Mouse (Mus musculus) adrenal gland, adult (tissue): Measurements from ENCODE around the gene Gm35549.
"Not testable (repeated sequence)": the region's sequence is repeated elsewhere in the genome, so short reads cannot be mapped to it uniquely, and the experiment has no call there.

Source experiments
- DNase-seq, 2 experiments: peaks; one replicate each; pipeline ENCODE4 v3.0.0; 2022 to 2023; ENCODE audit warnings: low spot score in 1 of 2; ENCODE audit not compliant: inconsistent age in 2 of 2

The Gm35549 gene

DNA sequence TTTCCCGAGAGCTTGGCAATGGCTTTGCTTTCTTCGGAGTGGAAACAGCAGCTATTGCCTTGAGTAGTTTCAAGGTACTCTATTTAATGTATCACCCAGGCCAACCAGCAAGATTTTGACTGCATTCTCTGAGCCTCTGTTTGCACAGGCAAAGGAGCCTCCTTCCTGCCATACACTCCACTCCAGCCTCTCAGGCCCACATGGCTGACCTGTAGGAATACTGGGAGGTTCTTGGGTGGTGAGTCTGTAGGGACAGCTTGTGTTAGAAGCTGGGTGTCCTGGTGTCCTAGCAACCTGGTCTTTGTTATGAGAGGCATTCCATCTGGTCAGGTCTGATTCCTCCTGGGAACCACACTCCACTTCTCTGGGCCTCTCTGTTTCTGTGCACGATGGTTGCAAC is at the start of gene Gm35549:
Gene Gm35549 (minus strand): TSS at position 276 of the 400 bp plus-strand sequence.
- peak in 1 of 2 experiments; percentile 57 for DNase-seq

DNA sequence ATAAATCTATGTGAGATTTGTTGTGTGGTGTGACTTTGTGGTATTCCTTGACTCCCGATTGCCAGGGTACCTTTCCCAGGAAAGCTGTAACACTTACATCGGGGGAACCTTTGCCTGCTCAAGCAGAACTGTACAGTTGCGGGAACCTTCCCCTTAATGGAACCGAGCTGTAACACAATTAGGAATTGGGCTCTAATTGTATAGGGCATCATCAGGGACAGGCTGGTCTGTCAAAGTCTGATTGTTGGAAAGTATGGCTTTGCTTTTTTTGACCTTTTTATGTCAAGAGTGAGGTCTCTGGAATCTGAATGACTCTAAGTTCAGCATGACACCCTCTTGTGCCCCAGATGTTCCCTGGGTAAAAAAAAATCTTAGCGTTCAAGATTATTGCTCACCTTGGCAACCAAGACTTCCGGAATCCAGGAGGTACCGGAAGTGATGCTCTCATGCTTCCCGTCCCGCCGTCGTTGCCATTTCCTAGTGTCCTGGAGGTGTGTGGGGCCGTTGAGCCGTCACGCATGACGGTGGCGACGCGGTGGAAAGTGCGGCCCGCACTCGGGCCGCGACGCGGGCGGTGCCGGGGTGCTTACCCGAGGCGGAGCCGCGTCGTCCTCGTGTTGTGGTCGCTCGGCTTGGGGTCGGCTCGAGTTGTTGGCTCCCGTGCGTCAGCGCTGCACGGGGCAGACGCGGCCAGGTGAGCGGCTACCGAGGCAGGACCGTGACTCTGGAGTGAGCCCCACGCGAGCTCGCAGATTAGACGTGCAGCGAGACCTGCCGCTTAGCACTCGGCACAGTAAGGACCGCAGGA is 42.7 kb upstream of the Gm35549 start:
- peak; percentile 70 to 90 for DNase-seq

DNA sequence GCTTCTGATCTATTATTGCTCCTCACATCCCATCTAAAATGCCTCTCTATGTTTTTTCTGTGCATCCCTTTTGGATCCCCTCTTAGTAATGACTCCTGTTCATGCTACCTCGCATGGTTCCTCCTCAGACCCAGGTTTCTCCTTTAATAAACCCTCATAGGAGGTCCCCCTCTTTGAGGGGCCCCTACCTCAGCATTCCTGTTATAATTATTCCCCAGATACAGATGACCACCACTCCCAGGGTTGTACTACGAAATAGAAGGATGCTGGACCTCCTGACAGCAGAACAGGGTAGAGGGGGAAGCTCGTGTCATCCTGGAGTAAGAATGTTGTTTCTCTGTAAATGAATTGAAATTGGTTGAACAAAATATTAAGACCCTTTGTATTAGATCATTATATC is 41.5 kb upstream of the Gm35549 start, which contains the start of gene Zkscan7:
Gene Zkscan7 (plus strand): TSS at position 301 of the 400 bp plus-strand sequence.
- DNase-seq, result no peak

DNA sequence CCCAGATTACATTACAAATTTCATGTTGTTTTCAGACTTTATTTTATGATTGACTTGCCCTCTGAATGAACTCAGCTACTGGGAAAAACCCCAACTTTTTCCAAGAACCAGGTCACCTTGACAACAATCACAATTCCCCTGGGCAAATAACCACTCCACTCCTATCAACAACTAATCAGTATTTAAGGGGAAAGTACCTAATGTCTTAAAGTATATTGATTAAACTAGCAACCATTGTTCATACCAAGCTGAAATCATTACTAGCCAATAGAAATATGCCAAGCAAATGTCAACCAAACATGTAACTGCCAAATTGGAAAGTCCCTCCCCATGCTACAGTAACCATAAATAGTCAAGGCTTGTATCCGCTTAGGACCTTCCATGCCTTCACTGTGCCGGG is 31.3 kb upstream of the Gm35549 start:
- no peak for DNase-seq

DNA sequence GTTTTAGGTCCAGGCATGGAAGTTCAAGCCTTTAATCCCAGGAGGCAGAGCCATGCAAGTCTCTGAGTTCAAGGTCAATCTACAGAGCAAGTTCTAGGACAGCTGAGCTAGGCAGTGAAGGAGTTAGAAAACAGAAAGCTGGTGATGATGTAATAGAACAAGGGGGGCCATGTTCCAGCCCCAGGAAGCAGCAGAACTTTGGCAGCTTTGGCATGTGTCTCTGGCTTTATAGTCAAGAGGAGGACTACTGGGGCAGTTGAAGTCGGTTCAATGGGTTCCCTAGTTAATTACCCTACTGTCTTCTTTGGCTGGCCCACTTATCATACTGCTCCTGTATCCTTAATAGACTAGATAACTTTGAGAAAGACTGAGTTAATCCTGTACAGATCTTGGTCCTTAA is 30.8 kb upstream of the Gm35549 start:
- DNase-seq, result no peak

DNA sequence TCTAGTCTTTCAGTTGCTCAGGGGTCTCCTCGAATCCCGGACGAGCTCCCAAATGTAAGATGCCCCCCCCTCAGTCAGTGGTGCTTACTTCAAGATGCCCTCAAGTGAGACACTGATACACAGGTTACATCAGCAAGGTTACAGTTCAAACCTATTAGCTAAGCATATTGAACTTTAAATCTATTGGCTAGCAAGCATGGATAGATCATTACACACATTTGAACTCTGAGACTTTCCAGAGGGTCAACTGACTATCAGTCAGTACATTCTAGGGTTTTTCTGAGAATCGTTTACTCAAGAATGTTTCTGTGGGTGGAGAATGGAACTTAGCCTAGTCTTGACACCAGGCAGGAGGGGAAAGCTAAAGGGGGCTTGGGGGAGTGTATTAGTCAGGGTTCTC is 28.8 kb upstream of the Gm35549 start:
- DNase-seq, result no peak

DNA sequence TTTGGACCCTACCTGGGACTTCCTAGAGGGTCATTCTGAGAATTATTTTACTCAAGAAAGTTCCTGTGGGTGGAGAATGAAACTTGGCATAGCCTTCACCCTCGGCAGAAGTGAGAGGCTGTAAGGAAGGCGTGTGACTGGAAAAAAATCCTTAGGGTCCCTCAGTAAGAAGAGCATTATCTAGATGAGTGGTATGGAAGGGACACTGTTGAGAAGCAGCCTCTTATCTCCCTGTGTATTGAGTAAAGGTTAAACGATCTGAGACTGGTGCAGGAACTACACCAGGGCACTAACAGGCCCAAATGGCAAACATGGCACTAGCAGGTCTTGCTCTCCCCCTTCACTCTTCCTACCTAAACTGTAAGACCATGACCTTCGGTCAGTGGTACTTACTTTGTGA is 22.4 kb upstream of the Gm35549 start:
- no peak for DNase-seq

DNA sequence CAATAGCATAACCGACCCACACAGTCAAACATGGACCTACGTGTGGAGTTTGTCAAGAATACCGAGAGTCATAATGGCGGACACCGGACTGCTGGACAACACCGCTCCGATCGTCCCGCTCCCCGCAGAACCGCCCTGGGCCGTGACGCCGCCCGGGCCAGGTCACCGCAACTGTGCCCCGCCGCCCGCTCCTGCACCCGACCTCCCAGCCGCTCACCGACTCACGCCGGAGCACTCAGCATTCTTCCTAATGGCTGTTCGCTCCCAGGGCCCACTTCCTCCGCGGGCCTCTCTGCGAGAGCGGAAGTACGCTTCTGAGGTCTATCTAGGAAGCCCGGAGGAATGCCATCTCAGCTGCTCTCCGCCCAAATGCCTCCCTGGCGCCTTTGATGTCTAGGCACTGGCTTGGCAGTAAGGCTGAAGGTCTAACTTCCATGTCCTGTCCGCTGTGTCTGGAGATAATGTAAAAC is 21.9 kb upstream of the Gm35549 start, which contains the start of gene Zfp445:
Gene Zfp445 (minus strand): TSS at position 310 of the 470 bp plus-strand sequence.
- DNase-seq, result peak; percentile 86 to 96

DNA sequence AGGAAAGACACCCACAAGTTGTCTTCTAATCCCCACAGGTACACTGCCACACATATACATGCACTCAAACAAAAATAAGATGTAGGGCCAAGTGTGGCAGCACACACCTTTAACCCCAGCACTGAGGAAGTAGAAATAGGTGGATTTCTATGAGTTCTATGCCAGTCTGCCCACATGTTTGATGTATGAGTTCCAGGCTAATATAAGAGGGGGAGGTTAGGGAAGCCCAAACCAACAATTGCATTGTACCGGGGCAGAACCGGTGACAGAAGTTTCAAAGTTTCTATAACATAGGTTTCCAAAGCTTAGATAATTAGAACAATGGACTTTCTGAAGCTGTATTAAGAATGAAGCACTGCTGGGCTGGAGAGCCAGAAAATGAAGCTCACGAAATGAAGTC is 21.0 kb upstream of the Gm35549 start:
- DNase-seq, result peak in 1 of 2 experiments; percentile 69

DNA sequence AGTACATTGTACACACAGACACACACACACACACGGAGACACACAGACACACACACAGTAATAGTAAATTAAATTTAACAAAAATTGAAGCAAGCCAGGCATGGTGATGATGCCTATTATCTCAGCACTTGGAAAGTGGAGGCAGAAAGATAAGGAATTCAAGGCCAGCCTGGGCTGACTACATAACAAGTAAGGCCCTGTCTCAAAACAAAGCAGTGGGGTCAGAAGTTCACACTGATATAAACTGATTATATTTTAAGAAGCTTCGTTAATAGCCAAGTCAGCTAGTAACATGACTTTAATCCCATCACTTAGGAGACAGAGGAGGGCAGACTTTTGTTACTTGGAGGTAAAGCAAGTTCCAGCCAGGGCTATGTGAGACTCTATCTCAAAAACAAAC is 19.9 kb upstream of the Gm35549 start:
- DNase-seq, result peak in 1 of 2 experiments; percentile 71

DNA sequence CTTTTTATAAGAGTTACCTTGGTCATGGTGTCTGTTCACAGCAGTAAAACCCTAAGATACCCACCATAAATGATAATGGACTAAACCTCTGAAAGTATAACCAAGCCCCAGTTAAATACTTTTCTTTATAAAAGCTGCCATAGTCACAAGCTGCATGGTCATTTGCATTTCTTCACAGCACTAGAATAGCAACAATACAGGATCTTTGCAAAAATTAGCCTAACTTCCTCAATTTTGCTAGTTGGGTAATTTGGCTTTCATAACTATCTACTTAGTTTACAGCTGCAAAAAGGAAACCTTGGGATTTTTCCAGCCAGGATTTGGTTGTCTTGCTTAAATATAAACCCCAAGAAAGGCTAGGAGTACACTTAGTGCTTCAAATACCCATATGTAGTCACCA is 16.9 kb upstream of the Gm35549 start:
- no peak for DNase-seq

DNA sequence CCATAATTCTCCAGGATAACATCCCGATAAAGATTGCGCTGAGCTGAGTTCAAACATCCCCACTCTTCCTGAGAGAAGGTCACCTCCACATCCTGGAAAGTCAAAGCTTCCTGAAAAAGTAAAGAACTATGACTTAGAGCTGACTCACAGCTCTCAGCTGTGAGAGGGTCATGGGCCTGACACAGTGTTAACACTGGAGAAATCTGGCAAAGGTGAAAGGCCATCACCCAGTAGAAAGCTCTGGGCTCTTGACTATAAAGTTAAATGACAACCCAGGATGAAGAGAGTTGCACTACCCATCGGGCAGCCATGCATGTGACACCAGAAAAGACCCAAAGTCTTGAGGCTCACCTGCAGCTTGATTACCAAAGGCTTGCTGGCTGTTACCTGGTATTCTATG is 12.9 kb upstream of the Gm35549 start:
- peak in 1 of 2 experiments; percentile 64 for DNase-seq

DNA sequence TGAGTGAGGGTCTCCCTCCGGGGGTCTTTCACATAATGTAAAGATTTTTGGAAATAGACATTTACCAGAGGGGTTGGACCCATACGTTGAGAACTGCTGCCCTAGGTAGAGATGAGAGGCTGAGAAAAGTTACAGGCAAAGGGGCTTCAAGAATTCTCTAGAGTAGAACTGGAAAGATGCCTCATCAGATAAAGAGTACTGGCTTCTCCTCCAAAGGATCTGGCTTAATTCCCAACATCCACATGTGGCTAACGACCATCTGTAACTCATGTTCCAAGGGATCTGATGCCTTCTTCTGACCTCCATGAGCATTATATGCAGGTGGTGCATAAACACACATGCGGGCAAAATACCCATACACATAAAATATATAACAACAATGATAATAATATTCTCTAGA is 11.8 kb upstream of the Gm35549 start:
- no peak for DNase-seq

DNA sequence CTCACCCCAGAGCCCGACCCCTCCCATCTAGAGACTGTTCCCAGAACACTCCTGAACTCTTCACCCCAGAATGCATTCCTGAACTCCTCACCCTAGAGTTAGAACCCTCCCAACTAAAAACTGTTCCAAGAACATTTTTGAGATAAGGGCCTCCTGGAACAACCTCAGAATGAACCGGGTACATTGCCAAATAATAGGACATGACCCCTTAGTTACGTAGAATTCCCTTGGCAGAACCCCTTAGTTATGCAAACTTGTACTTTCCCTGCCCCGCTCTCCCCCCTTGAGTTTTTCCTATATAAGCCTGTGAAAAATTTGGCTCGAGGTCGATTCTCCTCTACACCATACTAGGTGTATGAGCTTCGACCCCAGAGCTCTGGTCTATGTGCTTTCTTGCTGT is 11.3 kb upstream of the Gm35549 start:
- DNase-seq, result not testable (repeated sequence)

DNA sequence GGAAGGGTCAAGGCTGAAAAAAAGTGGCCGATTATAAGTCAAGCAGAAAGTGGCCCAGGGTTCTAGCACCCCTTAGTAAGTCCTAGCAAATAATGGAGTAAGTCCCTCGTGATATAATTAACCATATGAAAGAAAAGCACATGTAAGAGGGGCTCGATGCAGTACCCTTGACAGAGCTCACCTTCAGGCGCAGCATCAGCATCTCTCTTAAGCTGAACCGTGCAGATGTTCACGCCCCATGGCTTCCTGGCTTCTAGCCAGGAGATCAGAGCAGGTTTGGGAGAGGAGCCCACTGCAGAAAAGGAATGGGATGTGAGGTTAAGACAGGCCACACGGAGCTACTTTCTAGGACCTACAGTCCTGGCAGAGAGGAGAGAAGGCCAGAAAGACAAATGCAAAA is 10.7 kb upstream of the Gm35549 start:
- DNase-seq, result no peak

DNA sequence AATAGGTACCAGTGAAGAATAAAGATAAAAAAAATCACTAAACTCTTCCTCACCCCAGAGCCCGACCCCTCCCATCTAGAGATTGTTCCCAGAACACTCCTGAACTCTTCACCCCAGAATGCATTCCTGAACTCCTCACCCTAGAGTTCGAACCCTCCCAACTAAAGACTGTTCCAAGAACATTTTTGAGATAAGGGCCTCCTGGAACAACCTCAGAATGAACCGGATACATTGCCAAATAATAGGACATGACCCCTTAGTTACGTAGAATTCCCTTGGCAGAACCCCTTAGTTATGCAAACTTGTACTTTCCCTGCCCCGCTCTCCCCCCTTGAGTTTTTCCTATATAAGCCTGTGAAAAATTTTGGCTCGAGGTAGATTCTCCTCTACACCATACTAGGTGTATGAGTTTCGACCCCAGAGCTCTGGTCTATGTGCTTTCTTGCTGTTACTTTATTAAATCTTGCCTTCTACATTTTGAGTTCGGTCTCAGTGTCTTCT is 4.0 kb upstream of the Gm35549 start:
- DNase-seq, result not testable (repeated sequence)

DNA sequence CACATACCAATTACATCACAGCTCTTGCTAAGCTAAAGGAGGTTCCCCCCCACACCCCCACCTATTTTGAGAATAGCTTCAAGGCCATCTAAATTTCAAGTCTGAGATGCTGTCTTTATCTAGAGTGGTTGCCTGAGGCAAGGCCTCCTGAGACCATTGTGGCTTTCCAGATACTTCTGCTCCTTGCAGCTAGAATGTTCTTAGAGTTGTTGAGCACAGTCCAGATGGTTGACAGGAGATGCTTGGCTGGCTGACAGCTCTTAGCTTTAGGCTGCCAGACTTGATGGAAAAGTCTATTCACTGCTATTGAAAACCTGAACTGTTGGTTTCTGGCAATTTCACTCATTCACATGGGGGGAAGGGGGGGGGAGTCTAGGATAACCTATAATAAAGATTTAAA is 2.3 kb upstream of the Gm35549 start:
- peak in 1 of 2 experiments; percentile 55 for DNase-seq

DNA sequence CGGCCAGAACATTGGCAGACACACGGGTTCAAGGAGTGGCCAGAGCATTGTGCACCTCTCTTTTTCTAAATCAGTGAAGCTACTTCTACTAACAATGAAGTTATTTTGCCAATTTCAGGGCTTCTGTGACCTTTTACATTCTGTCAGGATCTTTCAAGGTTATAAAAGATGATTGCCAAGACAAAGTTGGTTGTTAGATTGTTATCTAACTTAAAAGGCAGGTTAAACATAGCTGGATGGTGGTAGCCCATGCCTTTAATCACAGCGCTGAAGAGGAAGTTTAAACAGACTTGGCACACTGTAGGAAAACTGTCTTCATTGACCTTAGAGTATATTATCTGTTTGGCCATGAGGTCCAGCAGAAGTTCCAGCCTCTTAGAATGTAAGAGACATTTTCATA is 1.8 kb upstream of the Gm35549 start:
- peak in 1 of 2 experiments; percentile 73 for DNase-seq

DNA sequence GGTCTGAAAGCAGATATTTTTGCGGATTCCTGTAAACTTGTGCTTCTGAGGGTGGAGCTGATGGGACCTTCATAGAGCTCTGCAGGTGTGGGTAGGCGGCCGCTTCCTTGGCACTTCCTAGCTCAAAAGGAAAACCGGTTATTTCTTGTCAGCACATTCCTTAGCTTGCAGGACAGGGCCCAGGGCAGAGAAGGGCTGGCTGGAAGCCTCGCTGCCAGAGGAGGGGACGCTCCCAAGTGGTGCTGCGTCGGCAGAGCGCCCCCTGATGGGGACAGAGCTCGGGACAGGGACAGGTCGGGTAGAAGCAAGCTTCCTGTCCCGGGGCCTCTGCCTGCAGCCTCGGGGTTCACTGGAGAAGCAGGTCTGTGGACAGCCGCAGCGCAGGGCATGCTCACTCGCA is 6.2 kb downstream of the Gm35549 start:
- DNase-seq, result peak; percentile 43 to 71

DNA sequence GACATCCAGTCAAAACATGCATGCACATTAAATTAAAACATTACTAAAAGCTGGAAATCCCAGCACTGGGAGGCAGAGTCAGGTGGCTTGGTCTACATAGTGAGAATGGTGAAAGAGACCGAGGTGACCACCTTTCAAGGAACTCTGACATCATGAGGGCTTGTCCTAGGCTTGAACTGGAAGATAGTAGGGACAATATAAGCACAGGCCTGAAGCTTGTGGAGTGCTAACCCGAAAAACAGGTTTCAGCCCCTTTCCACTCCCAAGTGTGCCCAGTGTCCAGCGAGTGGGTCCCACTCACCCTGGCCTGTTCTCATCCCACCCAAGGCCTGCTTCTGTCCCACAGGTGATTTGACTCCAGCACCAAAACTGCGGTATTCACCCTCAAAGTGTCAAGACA is 6.6 kb downstream of the Gm35549 start:
- no peak for DNase-seq

DNA sequence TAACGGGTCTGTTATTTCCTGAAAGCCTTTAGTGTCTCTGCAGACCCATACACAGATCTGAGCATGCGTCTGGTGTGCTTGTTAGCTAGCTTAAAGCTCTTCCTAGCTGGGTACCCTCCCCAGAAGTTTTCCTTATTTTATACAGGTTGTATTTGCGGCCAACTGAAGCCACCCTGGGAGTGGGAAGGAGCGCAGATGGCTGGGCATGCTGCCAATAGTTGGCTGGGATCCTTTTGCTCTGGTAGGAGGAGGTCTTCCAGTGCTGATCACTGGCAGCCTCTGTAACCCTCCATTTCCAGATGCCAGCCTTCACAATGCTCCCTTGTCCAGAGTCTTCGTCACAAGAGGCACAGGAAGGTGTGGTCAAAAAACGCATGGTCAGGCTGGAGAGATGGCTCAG is 7.0 kb downstream of the Gm35549 start:
- peak; percentile 43 to 71 for DNase-seq

DNA sequence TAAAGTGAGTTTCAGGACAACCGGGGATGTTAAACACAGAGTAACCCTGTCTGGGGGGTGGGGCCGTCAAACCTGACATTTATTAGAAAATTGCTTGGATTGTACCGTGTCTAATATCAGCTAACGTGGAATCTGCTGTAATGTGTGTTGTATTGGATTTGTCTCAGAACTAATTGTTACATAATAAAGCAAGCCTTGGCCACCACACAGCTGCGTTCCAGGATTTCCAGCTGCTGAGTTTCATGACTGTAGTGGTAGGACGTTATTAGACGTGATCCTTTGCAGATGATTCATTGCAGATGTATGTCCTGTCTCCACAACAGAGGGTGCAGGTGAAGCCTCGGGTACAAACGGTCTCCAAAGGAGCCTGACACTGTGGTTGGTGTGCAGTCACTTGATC is 7.7 kb downstream of the Gm35549 start:
- DNase-seq, result peak in 1 of 2 experiments; percentile 64
